Mouse (Mus musculus): ENCODE measurements around the gene Adam19.

DNA sequence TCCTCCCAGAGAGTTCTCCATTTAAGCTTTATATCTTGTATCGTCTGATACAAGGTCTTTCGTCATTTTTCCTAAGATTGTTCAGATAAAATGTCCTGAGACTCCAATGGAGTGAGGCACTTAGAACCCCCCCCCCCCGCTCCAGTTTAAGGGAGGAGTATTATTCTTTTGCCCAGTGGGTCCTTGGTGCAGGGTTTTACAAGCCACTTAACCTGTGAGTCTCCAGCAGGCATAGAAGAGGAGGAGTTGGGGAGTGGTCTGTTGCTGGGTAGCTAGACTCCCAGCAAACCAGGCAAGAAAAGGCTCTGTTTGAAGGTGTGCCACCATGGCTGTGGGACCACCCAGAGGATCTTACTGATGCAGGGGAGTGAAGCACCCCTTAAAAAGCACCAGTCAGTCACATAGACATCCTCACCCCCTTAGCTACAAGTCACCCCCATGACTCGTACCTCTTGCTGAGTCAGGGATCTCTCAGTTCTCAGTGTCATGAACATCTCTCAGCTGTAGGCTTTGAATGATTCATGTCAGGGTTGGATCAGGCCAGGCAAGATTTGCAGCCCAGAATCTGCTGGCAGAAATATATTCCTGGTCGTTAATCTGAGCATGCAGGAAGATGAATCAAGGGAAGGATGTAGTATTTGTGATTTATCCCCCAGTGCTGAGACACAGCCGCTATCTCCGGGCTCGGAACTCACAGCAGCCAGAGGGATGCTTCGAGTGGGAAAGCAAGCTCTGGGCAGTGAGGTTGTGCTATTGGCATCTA lies 59.8 kb downstream of the Adam19 start:
- TF ChIP-seq POLR2AphosphoS2 (IDR thresholded peaks at IDR 0.05; ENCODE audit: low read depth, low read length) (no peak), TCF12 (IDR thresholded peaks at IDR 0.05; ENCODE audit: low read depth, low read length) (no peak), POLR2A (IDR thresholded peaks at IDR 0.05; ENCODE audit: low read depth, low read length) (no peak), MYC (IDR thresholded peaks at IDR 0.05; ENCODE audit: low read depth, low read length) (no peak), USF1 (IDR thresholded peaks at IDR 0.05; ENCODE audit: low read depth, low read length) (no peak), MAZ (IDR thresholded peaks at IDR 0.05; ENCODE audit: low read depth, low read length) (no peak), EP300 (IDR thresholded peaks at IDR 0.05; ENCODE audit: low read length) (no peak), ETS1 (conservative IDR thresholded peaks at IDR 0.05; ENCODE audit: low read depth, low read length) (no peak), E2F4 (IDR thresholded peaks at IDR 0.05; ENCODE audit: insufficient replicate concordance, low read depth, low read length) (no peak), MAFK (IDR thresholded peaks at IDR 0.05; ENCODE audit: insufficient replicate concordance, low read length) (no peak), HCFC1 (IDR thresholded peaks at IDR 0.05; ENCODE audit: low read depth, low read length) (no peak), BHLHE40 (IDR thresholded peaks at IDR 0.05; ENCODE audit: low read depth, low read length) (no peak), TBP (conservative IDR thresholded peaks at IDR 0.05; ENCODE audit: low read depth, low read length) (no peak), CTCF (conservative IDR thresholded peaks at IDR 0.05 in 1 of 2, IDR thresholded peaks at IDR 0.05 in 1 of 2; ENCODE audit: low read depth in 2 of 2, low read length in 2 of 2) (no peak)
